Mouse (Mus musculus): Measurements from ENCODE around the gene Cyp27b1.

The Cyp27b1 gene

DNA sequence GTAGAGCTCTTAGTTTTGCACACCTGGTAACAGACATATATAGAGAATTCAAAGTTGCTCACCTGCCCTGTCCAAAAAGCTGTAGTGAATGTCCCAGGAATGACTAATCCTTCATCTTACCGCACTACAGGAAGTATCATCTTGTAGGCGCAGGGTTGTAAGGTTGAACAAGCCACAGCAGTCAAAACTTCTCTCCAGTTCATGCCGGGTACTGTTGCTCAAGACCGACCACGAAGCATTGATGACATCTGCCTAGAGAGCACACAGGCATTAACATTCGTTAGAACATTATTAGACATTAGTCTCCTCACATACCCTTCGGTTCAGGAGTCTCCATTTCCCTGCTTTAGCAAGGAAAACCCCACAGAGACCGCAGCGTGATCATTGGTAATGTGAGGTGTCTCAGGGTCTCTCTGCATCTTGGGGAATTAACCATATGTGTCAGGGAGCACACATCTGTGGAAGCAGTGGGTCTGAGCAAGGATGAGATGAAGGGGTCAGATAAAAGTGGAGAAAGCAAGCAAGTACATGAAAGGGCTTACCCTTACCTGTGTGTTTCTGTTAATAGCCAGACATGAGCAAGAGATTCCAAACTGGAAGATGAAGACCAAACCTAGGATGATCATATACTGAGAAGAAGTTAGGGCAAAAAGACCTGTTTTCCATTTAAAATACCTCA, 20.4 kb downstream of the Cyp27b1 start:
- in situ Hi-C loops (cut with MboI, MseI): loop anchor here (25.0 kb wide), 1 partner anchor 594 kb away; the partner anchor contains the start of genes Nab2 and Nemp1

DNA sequence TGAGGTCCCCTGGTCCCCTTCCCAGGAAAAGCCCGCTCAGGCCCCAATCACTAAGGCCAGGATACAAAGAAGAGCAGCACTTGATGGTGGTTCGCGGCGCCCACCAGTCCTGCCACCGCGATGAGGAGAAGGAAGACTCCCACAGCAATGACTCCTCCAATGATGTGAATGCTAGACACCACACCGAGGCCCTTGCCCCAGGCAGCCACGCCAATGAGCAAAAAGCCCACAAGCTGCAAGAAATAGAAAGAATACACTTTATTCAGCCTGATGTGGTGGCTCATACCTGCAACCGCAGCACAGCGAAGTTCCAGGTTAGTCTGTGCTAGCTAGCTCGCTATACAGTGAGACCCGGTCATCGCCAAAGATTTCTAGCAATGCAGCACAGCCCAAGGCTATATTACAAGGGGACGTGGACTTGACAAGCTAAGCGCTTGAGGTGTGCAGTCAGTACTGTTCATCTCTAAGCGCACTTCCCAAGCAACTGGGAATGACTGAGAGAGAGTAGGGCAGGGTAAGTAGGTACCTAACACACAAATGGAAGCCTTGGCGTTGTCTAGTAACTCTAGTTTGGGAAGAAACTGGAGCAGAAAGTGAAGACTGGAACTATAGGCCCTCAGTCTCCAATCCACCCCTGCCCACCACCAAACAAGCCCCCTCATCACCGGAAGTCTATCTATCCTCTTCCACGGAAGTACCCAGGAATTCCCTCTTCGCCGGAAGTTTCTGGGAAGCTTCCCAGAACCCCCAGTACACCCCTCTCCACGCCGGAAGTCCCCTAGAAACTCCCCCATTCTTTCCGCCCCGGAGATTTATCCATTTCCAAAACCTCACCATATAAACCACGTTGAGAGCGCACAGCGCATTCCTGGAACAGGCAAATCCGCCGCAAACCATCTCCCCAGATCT, 21.5 kb downstream of the Cyp27b1 start:
- in situ Hi-C loops (cut with MboI, MseI): loop anchor here (5.0 to 25.0 kb wide), 2 partner anchors 38 to 593 kb away; partner anchors contain the start of genes Nab2 and Nemp1

DNA sequence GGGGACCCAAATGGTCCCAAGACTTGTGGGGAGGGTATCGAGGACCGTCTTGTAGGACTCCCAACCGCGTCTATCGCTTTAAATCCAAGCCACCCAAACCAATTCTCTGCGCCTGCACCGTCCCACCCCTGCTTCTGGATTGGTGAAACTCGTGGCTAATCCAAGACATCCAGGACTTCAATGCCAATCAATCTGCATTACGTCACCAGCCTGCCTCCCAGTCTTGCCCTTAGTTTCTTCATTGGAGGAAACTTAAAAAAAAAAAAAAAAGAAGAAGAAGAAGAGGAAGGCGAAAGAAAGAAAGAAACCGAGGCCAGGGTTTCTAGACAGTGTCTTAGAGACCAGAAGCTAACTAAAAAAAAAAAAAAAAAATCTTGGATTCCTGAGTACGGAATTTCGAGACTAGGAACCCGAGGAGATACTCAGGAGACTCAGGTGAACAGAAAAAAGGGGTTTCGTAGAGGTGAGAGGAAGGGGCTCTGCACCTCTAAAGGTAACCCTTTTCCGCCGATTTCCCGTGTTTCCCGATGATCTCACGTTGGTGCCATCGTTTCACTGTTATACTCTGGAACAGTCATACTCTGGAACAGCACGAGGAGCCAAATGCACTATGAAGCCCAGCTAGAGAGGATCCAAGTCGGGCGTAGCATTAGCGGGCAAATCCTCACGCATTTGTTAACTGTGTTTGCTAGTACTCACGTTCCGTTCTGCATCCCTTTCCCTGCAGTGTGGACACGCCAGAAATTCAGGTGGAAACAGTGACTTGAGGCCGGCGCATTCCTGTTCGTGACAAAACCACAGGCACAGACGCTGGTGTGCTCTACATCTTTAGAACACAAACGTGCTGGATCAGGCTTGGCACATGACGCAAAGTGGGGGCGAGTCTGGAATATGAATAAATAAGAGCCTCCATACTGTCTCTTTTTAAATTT, 22.4 kb downstream of the Cyp27b1 start, which contains the start of gene Tspan31:
Gene Tspan31 (minus strand): TSS at position 75 of the 932 bp plus-strand sequence.
- in situ Hi-C loops (cut with MboI, MseI): loop anchor here (5.0 to 25.0 kb wide), 2 partner anchors 37 to 592 kb away; partner anchors contain the start of genes Nab2 and Nemp1

DNA sequence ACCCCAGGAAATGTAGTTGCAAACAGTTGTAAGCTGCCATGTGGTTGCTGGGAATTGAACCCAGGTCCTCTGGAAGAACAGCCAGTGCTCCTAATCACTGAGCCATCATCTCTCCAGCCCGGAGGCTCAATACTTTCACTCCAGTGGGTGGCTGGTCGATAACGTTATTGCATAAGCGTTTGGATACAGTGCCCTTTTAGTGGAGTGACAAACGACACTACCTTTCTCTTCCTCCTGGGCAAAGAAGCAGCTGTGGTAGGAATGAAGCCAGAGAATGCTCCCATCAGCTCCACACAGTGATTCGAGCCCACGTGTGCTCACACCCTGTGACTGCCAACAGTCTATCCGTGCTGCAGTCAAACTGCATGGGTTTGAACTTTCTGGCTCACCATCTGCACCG, 23.2 kb downstream of the Cyp27b1 start:
- in situ Hi-C loops (cut with MboI, MseI): loop anchor here (5.0 to 25.0 kb wide), 2 partner anchors 36 to 591 kb away; partner anchors contain the start of genes Nab2 and Nemp1

DNA sequence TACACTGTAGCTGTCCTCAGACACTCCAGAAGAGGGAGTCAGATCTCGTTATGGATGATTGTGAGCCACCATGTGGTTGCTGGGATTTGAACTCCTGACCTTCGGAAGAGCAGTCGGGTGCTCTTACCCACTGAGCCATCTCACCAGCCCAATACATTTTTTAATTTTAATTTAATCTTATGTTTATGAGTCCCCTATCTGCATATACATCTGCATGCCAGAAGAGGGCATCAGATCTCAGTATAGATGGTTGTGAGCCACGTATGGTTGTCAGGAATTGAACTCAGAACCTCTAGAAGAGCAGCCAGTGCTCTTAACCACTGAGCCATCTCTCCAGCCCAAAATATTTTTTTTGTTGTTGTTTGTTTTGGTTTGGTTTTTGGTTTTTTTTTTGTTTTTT, 24.2 kb downstream of the Cyp27b1 start:
- in situ Hi-C loops (cut with MboI, MseI): loop anchor here (5.0 to 25.0 kb wide), 2 partner anchors 35 to 590 kb away; partner anchors contain the start of genes Nab2 and Nemp1

DNA sequence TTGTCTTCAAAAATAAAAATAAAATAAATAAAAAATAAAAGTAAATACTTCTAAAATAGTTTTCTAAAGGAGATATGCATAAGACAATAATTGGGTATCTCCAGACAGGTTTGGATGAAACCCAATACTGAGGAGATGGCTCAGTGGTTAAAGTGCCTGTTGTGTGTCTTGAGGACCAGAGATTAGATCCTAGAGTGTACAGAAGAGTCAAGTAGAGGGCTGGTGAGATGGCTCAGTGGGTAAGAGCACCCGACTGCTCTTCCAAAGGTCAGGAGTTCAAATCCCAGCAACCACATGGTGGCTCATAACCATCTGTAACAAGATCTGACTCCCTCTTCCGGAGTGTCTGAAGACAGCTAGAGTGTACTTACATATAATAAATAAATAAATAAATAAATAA, 24.9 kb downstream of the Cyp27b1 start:
- in situ Hi-C loops (cut with MboI, MseI): loop anchor here (5.0 to 25.0 kb wide), 2 partner anchors 34 to 589 kb away; partner anchors contain the start of genes Nab2 and Nemp1

DNA sequence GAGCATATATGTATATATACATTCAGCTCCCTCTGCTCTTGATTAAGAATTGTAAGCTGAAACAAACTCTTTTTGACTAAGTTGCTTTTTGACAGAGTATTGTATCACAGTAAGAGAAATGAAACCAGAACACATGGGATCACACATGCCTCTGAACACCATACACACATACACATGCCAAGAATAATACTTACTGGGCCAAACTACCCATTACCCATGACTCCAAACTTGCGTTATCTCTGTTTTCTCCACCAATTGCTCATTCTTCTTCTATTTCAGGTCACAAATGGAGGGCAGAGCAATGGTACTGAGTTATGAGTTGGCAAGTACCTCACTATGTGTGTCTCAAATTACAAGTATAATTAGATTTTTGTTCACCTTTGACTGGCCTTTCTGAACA, 25.9 kb downstream of the Cyp27b1 start:
- in situ Hi-C loops (cut with MboI, MseI): loop anchor here (5.0 to 25.0 kb wide), 2 partner anchors 33 to 588 kb away; partner anchors contain the start of genes Nab2 and Nemp1

DNA sequence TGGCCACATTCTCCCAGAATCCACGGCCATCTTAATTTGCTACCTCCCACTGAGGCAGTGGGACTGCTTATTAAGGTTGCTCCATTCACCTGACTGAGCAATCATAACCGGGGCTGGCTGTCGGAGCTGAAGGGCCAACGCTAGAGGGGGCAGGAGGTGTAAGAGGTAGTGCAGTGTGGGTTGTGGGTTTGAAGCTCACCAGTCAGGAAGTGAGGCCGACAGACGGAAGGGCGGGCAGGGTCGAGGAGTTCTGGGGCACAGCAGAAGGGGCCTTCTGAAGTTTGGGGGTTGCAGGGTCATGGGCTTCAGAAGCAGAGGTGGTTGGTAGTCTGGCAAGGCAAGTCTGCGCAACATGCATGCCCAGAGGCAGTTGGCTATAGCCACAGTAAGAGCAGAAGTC, 27.0 kb downstream of the Cyp27b1 start, which contains the start of gene Agap2:
Gene Agap2 (plus strand): TSS at position 205 of the 400 bp plus-strand sequence.
- in situ Hi-C loops (cut with MboI, MseI): loop anchor here (5.0 kb wide), 1 partner anchor 102 kb away; no protein-coding TSS in a partner anchor

DNA sequence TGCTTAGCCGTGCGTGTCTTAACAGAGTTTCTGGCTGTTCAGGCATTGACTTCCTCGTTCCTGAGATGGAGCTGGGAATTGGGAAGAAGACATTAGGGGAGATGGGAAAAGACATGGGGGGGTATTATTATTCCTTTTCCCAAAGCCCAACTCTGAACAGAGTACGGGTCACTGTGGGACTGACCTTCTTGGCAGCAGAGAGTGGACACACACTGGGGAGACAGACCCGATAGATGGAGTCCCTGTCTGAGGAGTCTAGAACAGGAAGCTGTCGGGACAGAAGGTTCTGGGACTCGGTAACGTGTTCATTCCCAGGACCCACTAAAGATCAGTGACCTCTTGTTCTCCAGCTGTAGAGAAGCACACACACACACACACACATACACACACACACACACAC, 27.6 kb downstream of the Cyp27b1 start:
- in situ Hi-C loops (cut with MboI, MseI): loop anchor here (5.0 kb wide), 1 partner anchor 102 kb away; no protein-coding TSS in a partner anchor

DNA sequence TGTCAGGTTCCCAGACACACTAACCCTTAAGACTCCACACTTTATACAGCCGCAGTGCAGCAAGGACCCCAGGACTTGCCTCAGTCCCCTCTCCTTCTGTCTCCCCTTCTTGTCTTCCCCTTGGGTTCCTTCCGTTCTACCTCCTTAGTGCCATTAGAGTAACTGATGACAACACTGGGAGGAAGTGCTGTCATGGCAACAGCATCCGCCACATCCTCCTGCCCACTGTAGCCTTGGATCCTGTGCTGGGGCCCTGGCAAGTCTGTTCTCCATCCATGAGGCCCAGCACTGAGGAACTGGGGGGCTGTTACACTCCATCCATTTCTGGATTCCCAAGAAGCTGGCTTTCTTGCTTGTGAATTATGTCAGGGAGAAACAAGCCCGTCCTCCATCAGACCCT, 28.0 kb downstream of the Cyp27b1 start:
- in situ Hi-C loops (cut with MboI, MseI): loop anchor here (5.0 kb wide), 1 partner anchor 101 kb away; no protein-coding TSS in a partner anchor

DNA sequence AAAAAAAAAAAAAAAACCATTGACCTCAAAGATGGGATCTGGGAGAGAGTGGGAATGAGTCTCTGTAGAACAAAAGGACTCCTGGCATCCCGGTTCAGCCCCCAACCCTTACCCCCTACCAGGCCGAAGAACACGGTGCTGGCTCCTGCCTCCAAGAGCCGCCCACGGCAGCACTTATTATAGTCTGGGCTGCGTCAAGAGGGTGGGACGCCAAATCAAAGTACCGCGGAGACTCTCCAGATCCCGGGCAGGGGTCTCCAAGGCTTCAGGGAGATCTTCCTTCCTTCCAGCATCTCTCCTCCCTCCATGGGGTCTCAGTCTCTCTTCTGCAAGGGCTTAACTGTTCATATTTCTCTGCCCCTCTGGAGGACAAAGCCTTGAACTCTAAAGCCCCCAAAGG, 29.5 kb downstream of the Cyp27b1 start:
- in situ Hi-C loops (cut with MboI, MseI): loop anchor here (5.0 kb wide), 1 partner anchor 100 kb away; no protein-coding TSS in a partner anchor

DNA sequence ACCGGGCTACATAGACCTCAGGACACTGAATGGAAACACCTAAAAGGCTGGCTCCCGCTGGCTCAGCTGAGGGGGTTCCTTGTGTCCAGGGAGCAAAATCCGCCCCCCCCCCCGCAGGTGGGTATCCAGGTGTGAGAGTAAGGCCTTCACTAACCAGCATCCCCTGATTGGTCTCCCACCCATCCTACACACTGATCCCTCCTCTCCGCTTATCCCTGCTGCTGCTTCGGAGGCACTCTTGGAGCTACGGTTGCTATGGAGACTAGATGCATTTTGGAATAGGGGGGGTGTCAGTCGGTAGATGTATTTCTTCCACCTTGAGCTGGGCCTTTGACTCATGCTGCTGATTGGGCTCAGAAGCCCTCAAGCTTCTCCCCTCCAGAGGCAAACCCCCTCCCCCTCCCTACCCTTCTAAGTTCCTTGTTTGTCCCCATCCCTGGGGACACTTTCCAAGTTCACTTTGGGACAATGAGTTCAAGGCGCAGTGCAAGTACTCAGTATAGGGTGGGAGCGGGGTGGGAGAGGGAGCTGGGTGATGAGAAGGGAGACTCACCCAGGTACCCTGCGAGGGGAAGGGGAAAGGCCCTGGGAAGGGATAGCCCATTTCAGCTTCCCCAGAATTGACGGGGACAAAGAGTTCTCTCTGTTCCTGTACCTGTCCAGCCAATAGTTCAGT, 30.1 kb downstream of the Cyp27b1 start:
- in situ Hi-C loops (cut with MboI, MseI): loop anchor here (5.0 kb wide), 1 partner anchor 99 kb away; no protein-coding TSS in a partner anchor

DNA sequence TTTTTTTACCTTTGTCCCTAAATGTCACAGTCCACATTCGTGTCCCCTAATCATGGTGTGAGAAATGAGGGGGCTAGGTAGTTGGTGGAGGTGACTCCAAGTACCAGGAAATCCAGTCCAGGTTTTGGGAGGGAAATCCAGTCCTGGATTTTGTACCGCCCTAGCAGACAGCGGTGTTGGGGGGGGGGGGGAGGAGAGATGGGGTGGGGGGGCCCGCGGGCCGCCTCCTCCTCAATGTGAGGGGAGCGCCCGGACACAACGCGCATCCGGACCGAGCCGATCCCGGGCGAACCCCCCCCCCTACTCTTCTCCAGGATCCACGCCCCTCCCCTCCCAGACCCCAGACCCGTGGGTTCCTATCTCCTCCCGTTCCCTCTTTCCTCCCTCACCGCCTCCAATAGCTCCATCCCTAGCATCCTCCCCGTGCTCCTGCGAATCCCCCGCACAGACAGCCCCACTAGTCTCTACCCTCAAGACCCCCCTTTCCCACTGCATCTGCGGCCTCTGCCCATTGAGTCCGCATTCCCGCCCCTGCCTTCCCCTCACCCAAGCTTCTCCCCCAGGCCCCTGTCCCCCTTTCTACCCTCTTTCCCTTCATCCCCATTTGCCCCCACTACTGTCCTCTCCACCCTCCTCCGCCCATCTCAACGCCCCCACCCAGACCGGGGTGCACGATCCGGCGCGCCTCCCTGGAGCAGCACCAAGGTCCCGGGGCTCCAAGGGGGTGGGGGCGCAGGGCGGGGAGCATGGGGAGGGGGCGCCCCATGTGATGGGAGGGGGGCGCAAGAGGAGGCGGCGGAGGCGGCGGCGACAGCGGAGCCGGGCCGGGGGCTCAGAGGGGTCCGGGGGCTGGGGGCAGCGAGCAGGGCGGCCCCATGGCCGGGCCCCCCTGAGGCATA, 30.9 kb downstream of the Cyp27b1 start:
- in situ Hi-C loops (cut with MboI, MseI): loop anchor here (5.0 kb wide), 1 partner anchor 98 kb away; no protein-coding TSS in a partner anchor

DNA sequence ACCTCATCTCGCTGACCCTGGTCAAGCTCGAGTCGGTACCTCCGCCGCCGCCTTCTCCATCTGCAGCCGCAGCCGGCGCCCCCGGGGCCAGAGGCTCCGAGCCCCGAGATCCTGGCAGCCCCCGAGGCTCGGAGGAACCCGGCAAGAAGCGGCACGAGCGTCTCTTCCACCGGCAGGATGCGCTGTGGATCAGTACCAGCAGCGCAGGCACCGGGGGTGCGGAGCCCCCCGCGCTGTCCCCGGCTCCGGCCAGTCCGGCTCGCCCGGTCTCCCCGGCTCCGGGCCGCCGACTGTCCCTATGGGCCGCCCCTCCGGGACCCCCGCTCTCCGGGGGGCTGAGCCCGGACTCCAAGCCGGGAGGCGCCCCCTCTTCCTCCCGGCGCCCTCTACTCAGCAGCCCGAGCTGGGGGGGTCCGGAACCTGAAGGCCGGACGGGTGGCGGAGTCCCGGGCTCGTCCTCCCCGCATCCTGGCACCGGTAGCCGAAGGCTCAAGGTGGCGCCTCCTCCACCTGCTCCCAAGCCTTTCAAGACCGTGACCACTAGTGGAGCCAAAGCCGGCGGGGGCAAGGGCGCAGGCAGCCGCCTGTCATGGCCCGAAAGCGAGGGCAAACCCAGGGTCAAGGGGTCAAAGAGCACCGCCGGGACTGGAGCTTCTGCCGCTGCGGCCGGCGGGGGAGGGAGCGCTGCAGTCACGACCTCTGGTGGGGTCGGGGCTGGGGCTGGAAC, 31.8 kb downstream of the Cyp27b1 start:
- in situ Hi-C loops (cut with MboI, MseI): loop anchor here (5.0 kb wide), 1 partner anchor 97 kb away; no protein-coding TSS in a partner anchor

DNA sequence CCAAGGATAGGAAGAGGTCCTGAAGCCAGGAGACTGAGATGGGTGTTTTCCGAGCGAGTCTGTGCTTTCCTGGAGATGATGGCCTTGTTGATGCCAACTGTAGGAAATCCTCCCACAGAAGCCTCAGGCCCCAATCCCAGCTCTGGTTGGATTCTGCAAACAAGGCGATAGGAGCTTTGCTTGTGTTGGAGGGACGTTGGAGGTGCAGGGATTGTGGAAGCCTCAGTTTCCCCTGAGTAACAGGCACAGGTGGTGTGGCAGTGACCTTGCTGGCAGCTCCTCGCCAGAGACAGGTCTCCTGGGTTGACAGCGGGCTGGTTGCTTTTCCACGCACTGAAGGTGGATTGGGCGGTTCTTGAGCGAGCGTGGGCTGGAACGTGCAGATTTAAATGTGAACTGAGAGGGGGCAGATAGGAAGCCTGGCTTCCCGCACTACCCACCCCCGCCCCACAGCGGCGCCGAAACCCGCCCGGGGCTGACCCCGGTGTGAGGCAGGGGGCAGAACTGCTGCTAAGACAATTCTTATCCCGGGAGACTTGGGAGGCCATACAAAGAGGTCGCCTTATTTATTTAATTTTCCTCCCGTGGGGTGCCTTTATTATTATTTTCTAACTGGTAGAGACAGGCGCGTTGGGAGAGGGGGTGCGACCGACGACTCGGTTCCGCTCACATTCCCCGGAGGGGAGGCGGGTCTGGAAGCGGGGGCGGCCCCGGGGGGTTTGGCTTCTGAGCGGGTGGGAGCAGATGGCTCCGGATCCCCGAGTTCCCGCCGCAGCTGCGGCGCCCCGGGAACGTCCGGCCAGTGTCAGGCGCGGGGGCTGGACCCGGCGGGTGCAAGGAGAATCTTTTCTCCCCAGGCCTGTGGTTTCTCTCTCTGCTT, 33.1 kb downstream of the Cyp27b1 start:
- in situ Hi-C loops (cut with MboI, MseI): no loop called here

DNA sequence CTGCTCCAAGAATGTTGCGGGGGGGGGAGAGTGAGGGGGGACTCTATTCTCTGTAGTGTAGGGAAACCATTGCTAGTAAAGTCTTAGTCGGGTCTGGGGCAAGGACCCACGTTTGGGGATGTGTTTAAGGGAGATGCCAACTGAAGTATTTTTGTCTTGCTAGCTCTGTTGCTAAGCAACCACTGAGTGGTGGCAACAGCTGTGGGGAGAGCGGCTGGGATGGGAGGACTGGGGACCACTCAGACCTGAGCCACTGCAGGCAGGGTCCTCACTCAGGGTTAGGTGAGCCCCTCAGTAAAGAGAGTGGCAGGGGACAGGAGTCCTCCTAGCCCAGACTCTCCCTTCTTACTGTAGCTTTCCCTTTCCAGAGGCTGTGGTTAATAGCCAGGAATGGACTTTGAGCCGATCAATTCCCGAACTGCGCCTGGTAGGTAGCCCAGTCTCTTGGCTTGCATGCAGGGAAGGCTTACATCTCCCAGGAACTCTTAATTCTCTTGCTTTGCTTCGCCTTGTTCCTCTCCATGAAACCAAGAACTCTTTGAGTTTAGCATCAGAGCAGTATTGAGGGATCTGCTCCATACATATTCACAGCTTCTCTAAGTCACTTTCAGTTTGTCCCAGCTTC, 34.1 kb downstream of the Cyp27b1 start:
- in situ Hi-C loops (cut with MboI, MseI): no loop called here
